In genomic region chr8:13624863-13625262, GRCm38 (mm10) we compare ENCODE assay signal across 8 mouse cellular contexts. TPM values are rescaled to one million over a fixed set of nuclear protein-coding genes. Genes with fewer than 3 reads are reported as not detected.
DNase-seq lines count a peak whose midpoint lies in the region; ATAC-seq and TF ChIP-seq lines count a peak whose summit lies in the region.

No protein-coding gene starts in this region.

- H3K9ac ChIP-seq in liver, postnatal 0 days (replicated peaks) = no peak overlapping the region
- no peak overlapping the region for H3K9ac ChIP-seq in midbrain, postnatal 0 days (replicated peaks; ENCODE audit: low read length, poor library complexity, severe bottlenecking)
- no peak overlapping the region for H3K9ac ChIP-seq in liver, embryonic 11.5 days (ENCODE audit: low read depth, low read length)

- H3K4me2 ChIP-seq in liver, postnatal 0 days (ENCODE audit: low read depth, low read length) = no peak overlapping the region
- no peak overlapping the region for H3K4me2 ChIP-seq in midbrain, postnatal 0 days (ENCODE audit: low read depth, low read length, poor library complexity, severe bottlenecking)
- H3K4me2 ChIP-seq in liver, embryonic 11.5 days = no peak overlapping the region

- no peaks in the 10 kb centered on the region for H3K9me3 ChIP-seq in liver, postnatal 0 days (ENCODE audit: low read length)
- peaks cover 5% of the 10 kb centered on the region for H3K9me3 ChIP-seq in heart, embryonic 10.5 days
- H3K9me3 ChIP-seq in midbrain, postnatal 0 days (ENCODE audit: low read length) = no peaks in the 10 kb centered on the region
- peaks cover 7% of the 10 kb centered on the region; the same call in 1 of the 2 replicates for H3K9me3 ChIP-seq in liver, embryonic 11.5 days (ENCODE audit: control insufficient read depth, low read length)

- WGBS in liver, postnatal 0 days (ENCODE audit: insufficient replicate concordance) = 49% methylated on average over 11 of the region's 11 CpGs
- 37% methylated on average over 11 of the region's 11 CpGs for WGBS in heart, embryonic 10.5 days
- WGBS in midbrain, postnatal 0 days = 63% methylated on average over 11 of the region's 11 CpGs
- 59% methylated on average over 11 of the region's 11 CpGs for WGBS in liver, embryonic 11.5 days

- TF ChIP-seq EP300 in liver, postnatal 0 days (IDR thresholded peaks at IDR 0.05; ENCODE audit: low read depth) = no peak

- TF ChIP-seq CTCF in liver, postnatal 0 days (IDR thresholded peaks at IDR 0.05; ENCODE audit: low read depth) = no peak
- no peak for TF ChIP-seq CTCF in midbrain, postnatal 0 days (IDR thresholded peaks at IDR 0.05)

- peaks cover 10% of the 10 kb centered on the region for H3K4me1 ChIP-seq in liver, postnatal 0 days (ENCODE audit: insufficient read depth)
- H3K4me1 ChIP-seq in heart, embryonic 10.5 days = peaks cover 37% of the 10 kb centered on the region
- H3K4me1 ChIP-seq in midbrain, postnatal 0 days (ENCODE audit: insufficient read depth, low read length) = peaks cover 14% of the 10 kb centered on the region; the same call in 1 of the 2 replicates
- peaks cover 15% of the 10 kb centered on the region for H3K4me1 ChIP-seq in liver, embryonic 11.5 days (replicated peaks; ENCODE audit: control insufficient read depth, insufficient read depth, low read length)

- ATAC-seq in liver, postnatal 0 days = no peak
- ATAC-seq in midbrain, postnatal 0 days (ENCODE audit: low FRiP score) = no peak
- ATAC-seq in granulocyte monocyte progenitor cell, adult 5-6 weeks (replicated peaks; ENCODE audit: poor library complexity, severe bottlenecking) = no peak
- no peak for ATAC-seq in liver, embryonic 11.5 days (replicated peaks; ENCODE audit: low FRiP score)

- no peaks in the 10 kb centered on the region; the same call in 1 of the 2 replicates for H3K36me3 ChIP-seq in liver, postnatal 0 days (replicated peaks; ENCODE audit: insufficient read depth, low read length)
- peaks cover 29% of the 10 kb centered on the region for H3K36me3 ChIP-seq in heart, embryonic 10.5 days
- 0 out of 2 replicates have a peak, but pooled peaks cover 3% of the 10 kb centered on the region for H3K36me3 ChIP-seq in midbrain, postnatal 0 days (ENCODE audit: insufficient read depth, low read length)
- peaks cover 7% of the 10 kb centered on the region for H3K36me3 ChIP-seq in liver, embryonic 11.5 days (ENCODE audit: control insufficient read depth, insufficient read depth, low read length)

- 0 out of 2 replicates have a peak overlapping the region, but pooled peaks have one; percentile 11 for H3K27ac ChIP-seq in liver, postnatal 0 days (ENCODE audit: low read depth)
- peak overlapping the region; percentile 69 for H3K27ac ChIP-seq in heart, embryonic 10.5 days
- H3K27ac ChIP-seq in midbrain, postnatal 0 days (ENCODE audit: low read depth, low read length) = peak overlapping the region; percentile 77
- no peak overlapping the region for H3K27ac ChIP-seq in liver, embryonic 11.5 days (ENCODE audit: low read depth, low read length)

- no peak overlapping the region for H3K4me3 ChIP-seq in liver, postnatal 0 days (ENCODE audit: low read depth, low read length)
- 0 out of 2 replicates have a peak overlapping the region, but pooled peaks have one; percentile 0 for H3K4me3 ChIP-seq in heart, embryonic 10.5 days
- H3K4me3 ChIP-seq in midbrain, postnatal 0 days (ENCODE audit: low read depth, low read length) = no peak overlapping the region
- H3K4me3 ChIP-seq in liver, embryonic 11.5 days (ENCODE audit: low read depth, low read length) = no peak overlapping the region

- DNase-seq in liver, postnatal 0 days = no peak
- DNase-seq in liver = no peak
- DNase-seq in cerebellum, postnatal 10 days = peak; percentile 95 to 97
- DNase-seq in heart, embryonic 10.5 days (ENCODE audit: low spot score) = no peak
- DNase-seq in left cerebral cortex, adult 8-10 months (ENCODE audit: low spot score in 2 of 2) = peak; percentile 45 to 84
- peak; percentile 59 for DNase-seq in midbrain, postnatal 0 days (ENCODE audit: low spot score)
- DNase-seq in liver, embryonic 11.5 days (ENCODE audit: low spot score) = no peak

- no peaks in the 10 kb centered on the region for H3K27me3 ChIP-seq in liver, postnatal 0 days (ENCODE audit: insufficient read depth, low read length)
- no peaks in the 10 kb centered on the region for H3K27me3 ChIP-seq in heart, embryonic 10.5 days (ENCODE audit: insufficient read depth, poor library complexity, severe bottlenecking)
- no peaks in the 10 kb centered on the region for H3K27me3 ChIP-seq in midbrain, postnatal 0 days (ENCODE audit: insufficient read depth, low read length)
- no peaks in the 10 kb centered on the region for H3K27me3 ChIP-seq in liver, embryonic 11.5 days (replicated peaks; ENCODE audit: control insufficient read depth, insufficient read depth, low read length)

RNA-seq across cellular contexts. Expression of gene Rasa3, which starts 52.5 kb away (rescaled TPM):
- 9.9 and 11.4 TPM in 2 replicates for polyA plus RNA-seq in liver, postnatal 0 days (2015; fragmentation: Nextera tagmentation; extraction: Ambion mirVana)
- polyA plus RNA-seq in heart, embryonic 10.5 days (2016; fragmentation: Nextera tagmentation; extraction: Ambion mirVana) = 33.0 and 48.0 TPM in 2 replicates
- total RNA-seq in left cerebral cortex, adult 8-10 months (2022) = 10 to 100 TPM; 63.9 to 72.0 (median 69.5) TPM
- total RNA-seq in midbrain, postnatal 0 days (2014; rRNA removed) = 43.9 and 52.7 TPM in 2 replicates
- polyA plus RNA-seq in midbrain, postnatal 0 days (2015; fragmentation: Nextera tagmentation; extraction: Ambion mirVana) = 20.5 and 23.5 TPM in 2 replicates
- 52.5 and 55.5 TPM in 2 replicates for total RNA-seq in granulocyte monocyte progenitor cell, adult 5-6 weeks (2014; fragmentation: Nextera tagmentation)
- total RNA-seq in granulocyte monocyte progenitor cell, adult 5-6 weeks (2017) = 53.3 and 54.4 TPM in 2 replicates
- 37.2 and 38.2 TPM in 2 replicates for polyA plus RNA-seq in liver, embryonic 11.5 days (2014; fragmentation: Nextera tagmentation; extraction: Ambion mirVana)

Comparison
In these comparisons a context has a peak if more than half of its experiments do, and no peak if none do; other contexts are left out.
1. DNase-seq: peak in cerebellum, postnatal 10 days (2 of 2), left cerebral cortex, adult 8-10 months (2 of 2) and midbrain, postnatal 0 days (single experiment); none in liver, postnatal 0 days (single experiment), liver (single experiment), heart, embryonic 10.5 days (single experiment) and liver, embryonic 11.5 days (single experiment).